Mouse (Mus musculus) telencephalon, adult 2 months (tissue): Measurements from ENCODE around the gene Crim1.

Experiments
- DNase-seq: peaks from one replicate; pipeline ENCODE4 v3.0.0-alpha.2; 2011; ENCODE audit warnings: low read depth, low spot score

Crim1 gene

DNA sequence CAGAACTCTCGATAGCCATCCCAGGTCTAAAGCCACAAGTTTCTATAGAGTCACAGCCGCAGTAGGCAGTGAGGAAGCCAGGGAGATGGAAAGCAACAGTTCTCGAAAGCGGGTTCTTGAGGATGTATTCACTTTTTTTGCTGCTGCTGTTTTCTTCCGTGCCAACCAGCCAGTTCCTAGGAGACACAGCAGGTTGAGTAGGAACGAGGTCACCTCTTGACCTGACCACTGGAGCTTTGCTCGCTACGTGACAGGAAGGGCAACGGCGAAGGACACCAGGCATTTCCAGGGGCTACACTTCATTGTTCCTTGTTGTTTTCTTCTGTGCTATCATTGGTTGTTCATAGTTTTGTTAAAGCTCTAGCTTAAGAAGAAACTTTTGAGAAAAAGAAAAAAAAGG is 174.7 kb downstream of the Crim1 start:
- DNase-seq = no peak

DNA sequence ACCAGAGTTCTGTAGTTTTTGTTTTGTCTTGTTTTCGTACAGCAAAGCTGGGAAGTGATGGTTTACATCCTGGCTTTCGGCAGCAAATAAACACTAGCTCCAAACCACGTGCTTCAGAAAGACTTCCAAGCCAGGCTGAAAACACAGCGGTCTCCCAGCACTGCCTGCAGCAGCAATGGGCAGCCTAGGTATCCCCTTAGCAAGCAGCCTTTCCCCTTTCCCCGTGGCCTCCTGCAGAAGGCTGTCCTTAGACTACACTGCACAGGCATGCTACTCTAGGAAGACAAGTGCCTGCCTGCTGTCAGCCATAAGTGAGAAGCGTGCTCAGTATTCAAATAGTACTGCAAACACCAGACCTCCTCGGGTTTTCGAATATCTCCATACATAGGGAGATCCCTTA is 176.5 kb downstream of the Crim1 start:
- DNase-seq = no peak

- DNase-seq = no peak
Measured at GRCm38 (mm10) chr17:78379079-78379729, 179.2 kb downstream of the Crim1 start.

DNA sequence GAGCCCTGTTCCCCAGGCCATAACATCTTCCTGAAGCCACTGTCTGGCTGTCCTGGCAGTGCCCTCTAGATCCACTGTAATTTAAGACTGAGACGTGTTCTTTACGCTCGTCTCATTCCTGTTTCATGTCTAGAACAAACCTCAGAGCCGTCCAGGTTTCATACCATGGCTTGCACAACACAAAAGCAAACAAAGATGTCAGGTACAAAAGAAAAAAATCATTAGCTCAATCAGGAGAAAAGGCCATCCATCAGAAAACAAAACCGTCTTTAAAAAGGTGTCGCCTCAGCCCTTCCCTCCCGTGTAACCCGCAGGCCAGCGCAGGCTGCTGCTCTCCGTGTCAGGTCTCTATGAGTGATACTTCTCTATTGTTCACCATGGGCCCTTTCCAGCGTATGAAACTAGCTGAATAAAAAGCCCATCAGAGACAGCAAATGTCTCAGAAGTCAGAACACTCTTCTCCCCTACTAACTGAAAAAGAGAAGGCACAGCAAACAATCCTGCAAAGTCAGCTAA is 179.7 kb downstream of the Crim1 start:
- DNase-seq = no peak

- no peak for DNase-seq
Measured at GRCm38 (mm10) chr17:78382321-78382720, 182.3 kb downstream of the Crim1 start.

- no peak for DNase-seq
Measured at GRCm38 (mm10) chr17:78387665-78388064, 187.6 kb downstream of the Crim1 start.

DNA sequence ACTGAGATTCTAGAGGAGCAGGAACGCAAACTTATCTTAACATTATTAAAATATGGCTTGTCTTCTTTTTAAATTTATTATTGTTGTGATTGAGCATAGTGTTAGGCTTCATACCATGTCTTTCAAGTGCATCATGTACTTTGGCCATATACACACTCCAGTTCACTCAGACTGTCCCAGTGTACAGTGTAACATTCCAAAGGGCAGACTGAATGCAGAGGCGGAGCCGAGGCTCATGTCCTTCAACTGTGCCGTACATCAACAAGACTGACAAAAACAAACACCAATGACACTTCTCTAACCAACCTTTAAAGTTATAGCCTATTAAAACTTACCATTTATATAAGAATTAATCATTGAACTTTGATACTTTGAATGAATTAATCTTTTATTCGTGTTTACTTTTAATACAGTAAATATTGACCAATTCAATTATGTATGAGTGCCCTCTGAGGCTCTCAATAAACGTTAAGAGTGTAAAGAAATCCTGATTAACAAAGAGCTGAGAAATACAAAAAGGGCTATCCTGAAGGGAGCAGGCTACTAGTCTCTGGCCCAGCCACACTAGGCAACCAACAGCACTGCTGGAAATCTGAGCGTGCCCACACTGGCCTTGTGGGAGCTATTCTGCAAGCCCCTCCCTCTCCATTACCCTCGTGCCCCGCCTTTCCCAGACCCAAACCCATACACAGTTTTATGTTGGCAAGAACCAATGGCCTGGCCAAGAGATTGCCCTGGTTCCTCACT is 188.2 kb downstream of the Crim1 start:
- no peak for DNase-seq

DNA sequence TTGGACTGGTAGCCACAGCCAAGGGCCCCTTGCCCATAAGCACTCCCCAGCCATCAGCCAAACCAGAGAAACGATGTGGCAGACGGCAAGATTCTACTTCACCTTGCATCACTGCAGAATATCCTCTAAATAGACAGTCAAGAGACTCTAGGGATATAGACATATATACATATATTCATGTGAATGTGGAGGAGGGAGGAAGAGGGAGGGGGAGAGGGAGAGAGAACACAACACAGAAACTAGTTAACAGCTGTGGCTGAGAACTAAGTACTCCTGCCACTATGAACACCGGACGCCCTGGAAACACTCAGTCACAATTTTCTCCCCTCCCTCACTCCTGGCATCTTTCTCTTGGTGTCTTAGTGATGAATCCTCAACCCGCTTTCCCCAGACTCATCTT is 189.5 kb downstream of the Crim1 start:
- DNase-seq = no peak

DNA sequence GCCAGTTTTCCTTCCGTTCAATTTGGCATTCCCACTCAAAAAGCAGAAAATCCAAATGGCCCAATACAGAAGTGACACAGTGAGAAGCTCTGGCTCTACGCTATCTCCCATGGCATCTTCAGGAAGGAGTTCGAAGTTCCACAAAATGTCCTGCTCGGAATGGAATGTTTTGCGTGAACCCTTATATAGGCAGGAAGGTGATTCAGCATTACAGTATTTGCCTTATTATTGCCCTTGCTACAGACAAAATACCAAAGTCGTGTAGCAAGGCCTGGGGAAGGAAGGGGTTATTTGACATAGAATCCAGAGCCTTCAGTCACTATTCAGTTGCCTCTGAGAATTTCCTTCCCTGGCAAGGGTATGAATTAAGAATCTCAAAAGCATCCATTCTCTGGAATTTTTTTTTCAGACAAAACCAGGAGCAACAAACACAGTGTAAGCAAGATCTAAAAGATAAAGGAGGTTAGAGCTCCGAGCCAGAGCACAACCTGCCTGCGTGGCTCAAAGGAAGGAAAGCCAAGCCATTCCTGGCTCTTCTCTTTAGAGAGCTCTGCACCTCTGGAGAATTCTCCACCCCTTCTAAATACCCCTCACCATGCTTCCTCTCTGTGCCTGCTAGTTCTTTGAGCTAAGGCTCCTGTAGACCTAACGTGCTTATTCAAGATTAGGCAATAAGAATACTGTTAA is 192.5 kb downstream of the Crim1 start:
- no peak for DNase-seq

DNA sequence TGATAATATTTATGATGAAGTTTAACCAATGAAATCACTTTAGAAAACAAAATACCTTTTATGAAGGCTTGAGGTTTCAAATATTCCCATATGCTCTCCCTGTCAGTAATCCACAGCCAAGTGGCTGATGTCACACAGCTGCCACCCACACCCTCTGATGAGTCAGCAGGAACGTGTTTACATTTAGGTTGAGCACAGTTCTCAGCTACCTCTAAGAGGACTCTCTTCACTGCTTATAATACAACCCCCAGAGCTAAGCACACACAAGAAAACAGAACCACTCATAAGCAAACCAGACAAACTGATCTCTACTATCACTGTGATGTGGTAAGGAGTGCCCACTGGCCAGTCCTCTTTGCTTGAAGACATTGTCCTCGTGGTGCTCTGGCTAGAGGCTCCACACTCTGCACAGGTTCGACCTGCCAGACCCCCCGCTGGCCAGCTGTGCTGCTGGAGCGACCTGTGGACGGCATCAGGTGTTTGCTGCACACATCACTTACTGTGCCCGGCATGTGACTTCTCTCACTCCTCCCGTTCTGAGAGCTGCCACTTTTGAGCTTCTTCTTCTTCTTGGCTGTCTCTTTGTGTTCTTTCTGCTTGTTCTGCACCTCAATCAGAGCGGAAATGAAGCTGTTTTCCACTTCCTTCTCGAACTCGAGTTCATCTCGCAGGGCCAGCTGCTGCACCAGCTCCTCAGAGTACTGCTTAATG is 200.2 kb downstream of the Crim1 start:
- peak; percentile 63 for DNase-seq

- DNase-seq = no peak
Measured at GRCm38 (mm10) chr17:78401311-78401710, 201.3 kb downstream of the Crim1 start.

DNA sequence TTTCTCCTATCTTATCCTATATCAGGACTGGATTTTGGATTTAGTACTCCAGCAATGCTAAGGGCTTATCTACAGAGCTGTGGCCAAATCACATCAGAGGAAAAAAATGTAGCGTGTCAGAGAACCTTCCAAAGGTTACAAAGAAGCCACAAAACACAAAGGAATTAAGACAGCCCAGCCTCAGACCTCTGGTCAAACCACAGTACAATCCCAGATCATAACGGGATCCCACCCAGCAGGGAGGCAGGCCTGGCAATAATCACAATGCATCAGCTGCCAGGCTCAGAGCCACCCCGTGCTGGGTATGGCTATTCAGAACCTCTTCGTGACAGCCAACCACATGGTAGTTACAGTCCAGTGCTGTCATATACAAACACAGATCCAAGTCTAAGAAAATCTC is 201.7 kb downstream of the Crim1 start:
- no peak for DNase-seq

DNA sequence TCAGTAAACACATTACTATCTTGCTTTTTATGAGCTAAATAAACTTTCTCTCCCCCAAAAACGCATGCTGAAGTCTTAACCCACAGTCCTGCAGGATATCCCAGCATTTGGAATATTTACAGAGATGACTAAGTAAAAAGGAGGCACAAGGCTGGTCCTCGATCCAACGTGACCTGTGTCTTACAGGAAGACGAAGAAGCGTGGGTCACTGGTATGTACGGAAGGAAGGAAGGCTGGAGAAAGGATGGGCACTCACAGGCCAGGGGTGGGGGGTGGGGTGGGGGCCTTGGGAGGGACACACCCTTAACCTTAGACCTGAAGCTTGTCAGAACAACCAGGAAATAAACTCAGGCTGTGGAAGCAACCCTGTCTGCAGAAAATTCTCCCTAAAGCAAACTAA is 202.1 kb downstream of the Crim1 start:
- no peak for DNase-seq

GRCm38 (mm10) chr17:78403229-78403628 is 203.2 kb downstream of the Crim1 start:
- no peak for DNase-seq

- no peak for DNase-seq
Measured at GRCm38 (mm10) chr17:78403804-78404203, 203.8 kb downstream of the Crim1 start.

GRCm38 (mm10) chr17:78405336-78405735 is 205.3 kb downstream of the Crim1 start:
- DNase-seq = no peak

DNA sequence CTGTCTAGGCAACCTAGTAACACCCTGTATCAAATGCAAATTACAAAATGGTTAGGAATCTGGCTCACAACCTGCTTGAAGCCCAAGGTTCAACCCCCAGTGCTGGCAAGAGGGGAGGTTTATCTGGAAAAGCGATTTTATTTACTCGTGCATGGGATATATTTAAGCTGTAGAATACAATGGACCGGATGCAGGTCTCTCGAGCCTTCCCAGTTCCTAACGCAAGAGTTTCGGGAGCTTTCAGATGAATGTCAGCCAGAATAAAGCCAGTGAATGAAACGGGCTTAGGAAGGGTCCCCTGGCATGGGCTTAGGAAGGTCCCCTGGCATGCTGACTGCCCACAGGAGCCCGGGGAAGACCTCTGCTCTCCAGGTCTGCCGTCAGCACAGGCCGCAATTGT is 206.8 kb downstream of the Crim1 start:
- DNase-seq = no peak

- no peak for DNase-seq
Measured at GRCm38 (mm10) chr17:78407581-78407980, 207.5 kb downstream of the Crim1 start.

DNA sequence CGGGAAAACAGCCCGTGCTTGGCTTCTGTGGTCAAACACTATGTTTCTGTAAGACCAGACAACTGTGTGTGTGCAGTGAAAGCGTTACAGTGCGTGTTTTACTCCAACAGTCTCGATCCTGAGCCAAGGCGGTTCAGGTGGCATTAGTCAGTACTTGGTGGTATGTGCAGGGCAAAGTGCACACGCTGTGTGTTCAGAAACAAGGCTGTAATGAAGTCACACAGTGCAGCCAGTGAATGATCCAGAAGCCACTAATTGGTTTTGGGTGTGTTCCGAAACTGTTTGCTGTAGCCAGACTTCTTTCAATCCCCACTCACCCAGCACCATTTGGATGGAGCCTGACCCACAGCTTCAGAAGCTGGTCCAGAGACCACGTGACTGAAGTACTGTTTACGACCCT is 208.3 kb downstream of the Crim1 start:
- no peak for DNase-seq

- DNase-seq = no peak
Measured at GRCm38 (mm10) chr17:78409900-78410299, 209.9 kb downstream of the Crim1 start.

DNA sequence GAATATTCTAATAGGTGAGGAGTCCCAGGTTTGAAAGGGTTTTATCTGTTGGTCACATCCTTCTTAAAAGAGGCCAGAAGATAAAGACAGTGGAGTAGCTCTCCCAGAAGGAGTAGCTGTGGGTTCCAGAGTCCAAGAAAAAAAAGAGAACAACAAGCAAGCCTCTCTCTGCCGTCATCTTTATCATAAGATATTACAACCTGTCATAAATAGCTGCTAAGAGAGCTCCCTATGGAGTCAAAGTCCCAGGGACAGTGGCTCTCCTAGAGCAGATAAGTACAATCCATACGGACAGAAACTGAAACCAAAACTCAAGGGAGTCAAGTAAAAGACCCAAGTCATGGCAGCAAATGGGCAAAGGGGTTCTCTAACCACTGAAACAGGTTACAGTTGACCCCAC is 215.2 kb downstream of the Crim1 start:
- no peak for DNase-seq
